Mouse (Mus musculus) cortical plate, adult 2 months (tissue): ENCODE results near the gene Nat9.

Experiments
- CTCF ChIP-seq: fragments of 200-500 bp; IDR thresholded peaks from 2 replicates; pipeline ENCODE4 v1.5.1; 2011; ENCODE audit warnings: mild to moderate bottlenecking, control low read depth, low read length; ENCODE audit not compliant: insufficient read depth; ENCODE audit errors: extremely low read depth
- POLR2A ChIP-seq: fragments of 200-500 bp; IDR thresholded peaks from 2 replicates; pipeline ENCODE4 v1.6.1; 2011; ENCODE audit warnings: mild to moderate bottlenecking, low read length, control low read depth; ENCODE audit not compliant: insufficient read depth; ENCODE audit errors: extremely low read depth

- TF ChIP-seq CTCF (no peak), POLR2A (no peak)
Observed at GRCm38 (mm10) chr11:115164976-115165374, 22.7 kb downstream of the Nat9 start.
